Mouse (Mus musculus) cerebellum, adult 2 months (tissue): ENCODE data around the gene Kcnj14.

Experiments used
- CTCF ChIP-seq: fragments of 200-500 bp; IDR thresholded peaks from 2 replicates; pipeline ENCODE4 v1.5.1; 2011; ENCODE audit warnings: low read depth, mild to moderate bottlenecking, control low read depth, low read length, moderate library complexity, borderline replicate concordance; ENCODE audit not compliant: insufficient read depth
- POLR2A ChIP-seq: fragments of 200-500 bp; IDR thresholded peaks from 2 replicates; pipeline ENCODE4 v1.6.1; 2011; ENCODE audit warnings: low read length, control low read depth, borderline replicate concordance; ENCODE audit not compliant: insufficient read depth

DNA sequence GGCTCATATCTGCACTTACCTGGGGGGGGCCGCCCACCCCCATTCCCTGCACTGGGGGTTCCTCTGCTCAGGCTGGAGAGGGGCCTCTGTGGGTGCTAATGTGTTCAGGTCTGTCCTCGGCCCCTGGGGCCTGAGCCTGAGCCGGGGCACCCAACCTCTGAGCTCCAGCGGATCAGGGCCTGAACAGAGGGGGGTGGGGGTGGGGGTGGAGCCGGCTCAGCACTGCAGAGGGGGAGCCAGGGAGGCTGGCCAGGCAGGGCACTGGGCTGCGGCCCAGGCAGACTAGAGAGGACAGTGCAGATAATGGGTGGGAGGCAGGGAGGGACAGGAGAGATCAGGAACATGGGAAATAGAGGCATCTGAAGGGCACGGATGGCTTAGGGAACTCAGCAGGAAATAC is at the start of gene Kcnj14:
- TF ChIP-seq CTCF (no peak), POLR2A (no peak)
